Mouse (Mus musculus): Measurements from ENCODE around the gene Obp2b.

GRCm38 (mm10) chr2:25789092-25789491 is 52.3 kb downstream of the Obp2b start:
- TF ChIP-seq CHD2 (IDR thresholded peaks at IDR 0.05; ENCODE audit: low read depth, low read length) (no peak), HCFC1 (IDR thresholded peaks at IDR 0.05; ENCODE audit: borderline replicate concordance, insufficient read depth, low read length) (no peak), ZC3H11A (IDR thresholded peaks at IDR 0.05; ENCODE audit: borderline replicate concordance, low read depth, low read length) (no peak), ZNF384 (IDR thresholded peaks at IDR 0.05; ENCODE audit: low read depth, low read length) (no peak)
